Mouse (Mus musculus) CD4-positive, CD25-positive, alpha-beta regulatory T cell, adult 4 months (primary cell): Measurements from ENCODE around the gene Myo9a. TPM values are rescaled to one million over a fixed set of nuclear protein-coding genes. Genes with fewer than 3 reads are reported as not detected.
"Not testable (repeated sequence)": the region's sequence is repeated elsewhere in the genome, so short reads cannot be mapped to it uniquely, and the experiment has no call there.

Source experiments
- ATAC-seq: one replicate; pipeline ENCODE4 v1.8.0; 2017
- polyA plus RNA-seq, 2 experiments: library from polyadenylated mRNA; unstranded; fragments of 100-300 nt; shearing (Covaris generic); gene quantifications; one replicate each; pipeline ENCODE4 v1.2.1; 2017

Myo9a gene
- polyA plus RNA-seq, 2 experiments from 2014 or later, result 42.0 to 61.6 TPM

DNA sequence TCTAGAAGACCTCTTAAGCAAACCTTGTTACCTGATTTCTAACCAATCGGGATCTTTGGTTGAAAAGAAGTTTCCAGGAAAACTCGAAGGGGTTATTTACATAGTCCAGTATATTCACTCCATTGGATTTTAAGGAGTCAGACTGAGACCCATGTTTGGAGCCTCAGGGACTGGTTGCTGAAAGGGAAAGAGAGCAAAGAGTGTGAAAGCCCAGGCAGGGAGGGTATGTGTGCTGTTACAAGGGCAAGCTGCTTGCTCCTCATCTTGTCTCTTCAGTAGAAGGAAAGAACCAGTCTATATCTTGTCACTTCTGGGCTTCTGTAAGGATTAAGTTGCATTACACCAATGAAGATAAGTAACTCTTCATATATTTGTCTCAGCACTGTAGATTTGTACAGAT, 1.3 kb downstream of the Myo9a start:
- no peak for ATAC-seq

GRCm38 (mm10) chr9:59755199-59755598, 4.5 kb downstream of the Myo9a start:
- no peak for ATAC-seq

- ATAC-seq, result not testable (repeated sequence)
Observed at GRCm38 (mm10) chr9:59757016-59757415, 6.3 kb downstream of the Myo9a start.

DNA sequence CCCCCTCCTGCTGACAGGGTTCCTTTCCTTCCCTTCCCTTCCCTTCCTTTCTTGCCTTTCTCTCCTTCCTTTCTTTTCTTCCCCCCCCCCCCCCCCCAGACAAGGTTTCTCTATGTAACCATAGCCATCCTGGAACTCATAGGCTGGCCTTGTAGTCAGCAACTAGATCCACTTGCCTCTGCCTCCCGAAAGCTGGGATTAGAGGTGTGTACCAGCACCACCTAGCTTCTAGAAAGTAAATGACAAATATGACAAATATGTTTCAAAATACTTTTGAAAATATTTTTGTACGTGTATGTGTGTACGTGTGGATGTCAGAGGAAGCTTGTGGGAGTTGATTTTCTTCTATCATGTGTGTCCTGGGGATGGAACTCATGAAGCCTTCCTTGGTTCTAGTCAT, 9.8 kb downstream of the Myo9a start:
- ATAC-seq, result peak; percentile 43

DNA sequence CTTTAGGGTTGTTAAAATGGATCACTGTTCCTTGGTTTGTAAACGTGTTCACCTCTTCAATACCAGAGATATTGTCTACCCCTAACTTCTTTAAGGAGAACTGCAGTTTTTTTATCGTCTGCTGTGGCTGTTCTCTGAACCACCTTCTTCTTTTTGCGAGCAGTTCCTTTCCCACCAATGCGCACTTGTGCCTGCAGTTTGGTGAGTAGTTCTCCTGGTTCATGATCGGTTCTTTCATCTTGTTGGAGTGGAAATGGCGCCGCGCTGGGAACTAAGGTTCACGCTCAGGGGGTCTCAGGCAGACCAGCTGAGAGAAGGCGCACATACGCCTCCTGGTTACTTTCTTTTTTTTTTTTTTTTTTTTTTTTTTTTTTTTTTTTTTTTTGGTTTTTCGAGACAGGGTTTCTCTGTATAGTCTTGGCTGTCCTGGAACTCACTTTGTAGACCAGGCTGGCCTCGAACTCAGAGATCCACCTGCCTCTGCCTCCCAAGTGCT, 16.3 kb downstream of the Myo9a start:
- not testable (repeated sequence) for ATAC-seq

DNA sequence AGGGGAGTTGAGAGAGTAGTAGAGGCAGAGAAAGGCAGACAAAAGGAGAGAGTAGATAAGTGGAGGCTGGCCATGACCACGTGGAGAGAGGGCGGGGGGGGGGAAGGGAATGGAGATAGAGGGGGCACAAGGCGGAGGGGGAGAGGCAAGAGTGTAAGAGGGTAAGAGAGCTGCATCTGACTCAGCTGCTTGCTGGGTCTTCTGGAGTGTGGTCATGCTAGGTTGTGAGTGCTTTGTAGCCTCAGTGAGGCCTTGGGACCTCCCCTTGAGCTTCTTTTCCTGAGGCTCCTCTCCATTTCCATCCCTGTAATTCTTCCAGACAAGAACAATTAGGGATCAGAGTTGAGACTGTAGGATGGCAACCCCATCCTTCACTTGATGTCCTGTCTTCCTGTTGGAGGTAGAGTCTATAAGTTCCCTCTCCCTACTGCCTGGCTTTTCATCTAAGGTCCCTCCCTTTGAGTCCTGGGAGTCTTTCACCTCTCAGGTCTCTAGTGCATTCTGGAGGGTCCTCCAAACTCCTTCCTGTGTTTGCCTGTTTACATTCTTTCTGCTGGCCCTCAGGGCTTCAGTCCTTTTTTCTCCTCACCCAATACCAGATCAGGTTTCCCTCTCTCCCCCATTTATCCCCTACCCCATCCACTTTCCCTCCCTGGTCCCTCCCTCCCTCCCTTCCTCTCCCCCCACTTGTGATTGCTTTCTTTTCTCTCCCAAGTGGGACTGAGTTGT, 55.5 kb downstream of the Myo9a start:
- not testable (repeated sequence) for ATAC-seq

- no peak for ATAC-seq
Observed at GRCm38 (mm10) chr9:59884551-59884950, 133.9 kb downstream of the Myo9a start.

- no peak for ATAC-seq
Observed at GRCm38 (mm10) chr9:59903382-59903781, 152.7 kb downstream of the Myo9a start.

DNA sequence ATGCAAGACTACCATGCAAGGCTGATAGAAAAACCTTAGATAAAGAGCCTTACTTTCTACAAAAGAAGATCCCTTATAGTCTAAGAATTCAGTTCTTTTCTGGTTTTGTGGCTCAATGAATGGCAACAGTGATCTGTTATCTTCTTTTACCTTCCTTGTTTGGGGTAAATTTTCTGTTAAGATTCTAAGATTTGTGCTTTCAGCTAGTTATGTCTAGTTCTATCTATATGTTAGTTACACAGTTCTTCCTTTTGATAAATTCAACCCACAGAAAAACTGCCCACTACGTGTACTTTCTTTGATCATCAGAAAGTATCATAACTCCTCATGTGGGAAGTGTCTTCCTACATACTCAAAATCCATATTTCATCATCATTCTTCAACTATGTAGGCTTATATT, 164.1 kb downstream of the Myo9a start:
- ATAC-seq, result no peak

DNA sequence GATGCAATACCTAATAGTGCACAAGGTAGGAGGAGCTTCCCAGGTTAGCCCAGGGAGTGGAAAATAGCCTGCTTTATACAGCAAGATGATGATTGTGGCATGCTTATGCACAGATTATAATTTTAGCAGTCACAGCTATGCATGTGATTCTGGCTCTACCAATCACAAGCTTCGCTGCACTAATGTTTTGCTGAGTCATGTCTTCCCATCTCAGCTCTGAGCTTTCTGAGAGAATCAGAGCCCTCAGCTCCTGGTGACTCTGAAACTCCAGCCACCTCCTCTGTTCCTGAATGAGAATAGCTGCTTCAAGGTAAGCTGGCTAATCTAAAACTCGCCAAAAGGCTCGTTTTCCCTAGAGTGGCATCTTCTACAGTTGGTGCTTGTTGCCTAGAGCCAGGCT, 179.6 kb downstream of the Myo9a start:
- no peak for ATAC-seq

DNA sequence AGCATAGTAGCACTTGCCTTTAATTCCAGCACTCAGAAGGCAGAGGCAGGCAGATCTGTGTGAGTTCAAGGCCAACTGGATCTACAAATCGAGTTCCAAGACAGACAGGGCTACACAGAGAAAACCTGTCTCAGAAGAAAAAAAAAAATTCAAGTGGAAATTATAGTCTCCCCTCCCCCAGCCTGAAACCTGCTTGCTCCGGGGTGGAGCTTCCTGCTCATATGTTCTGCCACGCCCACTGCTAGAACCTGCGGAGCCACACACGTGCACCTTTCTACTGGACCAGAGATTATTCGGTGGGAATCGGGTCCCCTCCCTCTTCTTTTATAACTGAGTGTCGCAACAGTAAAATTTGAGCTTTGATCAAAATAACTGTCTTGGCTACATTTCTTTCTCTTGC, 185.2 kb downstream of the Myo9a start:
- ATAC-seq, result not testable (repeated sequence)

DNA sequence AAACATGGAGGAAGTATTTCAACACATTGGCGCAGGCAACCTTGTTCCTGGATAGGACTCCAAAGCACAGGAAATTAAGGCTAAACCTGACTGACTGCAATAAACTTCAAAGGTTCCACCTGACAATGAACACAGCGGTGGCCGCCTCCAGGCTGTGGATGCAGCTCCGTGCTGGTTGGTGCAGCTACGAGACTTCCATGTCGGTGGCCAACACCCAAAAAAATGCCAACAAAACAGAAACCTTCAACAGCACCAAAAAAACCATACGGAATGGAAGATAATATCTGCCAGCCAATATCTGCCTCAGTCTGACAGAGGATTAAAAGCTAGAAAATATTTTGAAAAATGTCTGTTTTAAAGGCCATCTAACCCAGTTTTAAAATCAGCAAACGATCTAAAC, 187.8 kb downstream of the Myo9a start:
- no peak for ATAC-seq

- no peak for ATAC-seq
Observed at GRCm38 (mm10) chr9:59939691-59940090, 189.0 kb downstream of the Myo9a start.

- peak; percentile 63 for ATAC-seq
Observed at GRCm38 (mm10) chr9:59940913-59941884, 190.5 kb downstream of the Myo9a start.

DNA sequence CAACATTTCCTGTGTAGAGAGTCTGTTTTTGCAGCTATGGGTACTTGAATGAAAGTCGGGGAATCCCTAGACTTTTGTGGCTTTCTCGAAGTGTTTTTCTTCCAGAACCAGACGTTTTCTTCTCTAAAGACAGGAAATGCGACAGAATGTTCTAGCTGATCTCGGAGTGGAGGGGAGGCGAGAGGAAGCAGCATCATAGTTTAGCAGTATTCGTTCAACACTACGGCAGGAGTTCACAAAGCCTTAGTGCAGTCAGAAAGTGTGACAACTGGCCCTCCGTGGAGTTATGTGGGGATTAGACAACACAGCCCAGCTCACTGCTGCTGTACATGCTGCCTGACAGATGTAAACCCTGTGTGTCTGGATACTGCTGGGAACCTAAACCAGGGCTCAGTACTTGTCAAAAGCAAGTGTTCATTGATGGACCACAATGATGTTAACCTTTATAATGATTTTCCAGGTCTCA, 191.2 kb downstream of the Myo9a start:
- ATAC-seq, result peak; percentile 78

- ATAC-seq, result no peak
Observed at GRCm38 (mm10) chr9:59942501-59943085, 191.9 kb downstream of the Myo9a start.

DNA sequence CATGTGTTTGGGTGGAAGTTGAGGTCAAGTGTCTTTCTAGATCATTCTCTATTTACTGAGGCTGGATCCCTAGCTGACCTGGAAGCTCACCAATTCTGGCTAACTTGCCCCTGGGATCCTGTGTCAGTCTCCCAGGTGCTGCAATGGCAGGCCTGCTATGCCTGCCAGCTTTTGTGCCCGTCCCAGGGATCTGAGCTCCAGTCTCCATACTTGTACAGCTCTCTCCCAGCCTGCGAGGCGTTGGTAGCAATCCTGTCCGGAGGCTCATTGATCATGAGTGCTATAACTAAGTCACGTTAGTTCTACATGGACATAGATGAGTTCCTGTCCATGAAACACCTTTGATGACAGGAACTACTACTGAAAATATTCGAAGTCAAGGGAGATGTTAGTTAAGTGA, 193.1 kb downstream of the Myo9a start:
- no peak for ATAC-seq

- no peak for ATAC-seq
Observed at GRCm38 (mm10) chr9:59945241-59945640, 194.5 kb downstream of the Myo9a start.

- ATAC-seq, result no peak
Observed at GRCm38 (mm10) chr9:59947271-59947670, 196.6 kb downstream of the Myo9a start.

GRCm38 (mm10) chr9:59948226-59948625, 197.5 kb downstream of the Myo9a start:
- ATAC-seq, result no peak

- no peak for ATAC-seq
Observed at GRCm38 (mm10) chr9:59948691-59949250, 198.1 kb downstream of the Myo9a start.

- ATAC-seq, result no peak
Observed at GRCm38 (mm10) chr9:59949511-59949910, 198.8 kb downstream of the Myo9a start.

- ATAC-seq, result no peak
Observed at GRCm38 (mm10) chr9:59949981-59950380, 199.3 kb downstream of the Myo9a start.
